8 mouse cellular contexts compared by ENCODE assay signal in the genomic region with DNA sequence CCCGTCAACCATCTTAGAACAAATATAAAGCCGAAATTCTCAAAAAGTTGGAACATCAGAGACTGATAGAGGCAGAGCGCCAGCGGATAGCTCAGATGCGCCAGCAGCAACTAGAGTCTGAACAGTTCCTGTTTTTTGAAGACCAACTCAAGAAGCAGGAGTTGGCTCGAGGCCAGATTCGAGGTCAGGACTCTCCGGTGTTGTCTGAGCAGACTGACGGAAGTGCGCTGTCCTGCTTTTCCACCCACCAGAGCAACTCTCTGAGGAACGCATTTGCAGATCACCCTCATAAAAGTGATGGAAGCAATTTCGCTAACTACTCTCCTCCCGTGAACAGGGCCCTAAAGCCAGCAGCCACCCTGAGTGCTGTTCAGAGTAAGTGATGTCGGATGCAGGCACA. TPM values are rescaled to one million over a fixed set of nuclear protein-coding genes. Genes with fewer than 3 reads are reported as not detected.
A peak's percentile ranks its signal among the peaks of the same experiment; 100 is the strongest.
DNase-seq lines count a peak whose midpoint lies in the region; ATAC-seq and TF ChIP-seq lines count a peak whose summit lies in the region.

No protein-coding gene starts in this region.

- no peaks in the 10 kb centered on the region for H3K9me3 ChIP-seq in limb, embryonic 14.5 days (ENCODE audit: control insufficient read depth, low read length)
- no peaks in the 10 kb centered on the region for H3K9me3 ChIP-seq in limb, embryonic 10.5 days (replicated peaks)
- H3K9me3 ChIP-seq in heart, postnatal 0 days (replicated peaks; ENCODE audit: control insufficient read depth, low read length) = no peaks in the 10 kb centered on the region
- no peaks in the 10 kb centered on the region for H3K9me3 ChIP-seq in intestine, postnatal 0 days (ENCODE audit: control insufficient read depth)

- TF ChIP-seq EP300 in heart, postnatal 0 days (IDR thresholded peaks at IDR 0.05; ENCODE audit: low read depth) = no peak

- 0 out of 2 replicates have a peak, but pooled peaks have one; percentile 23 for ATAC-seq in limb, embryonic 14.5 days (ENCODE audit: low FRiP score, low read depth)
- no peak for ATAC-seq in heart, postnatal 0 days (ENCODE audit: insufficient read depth, low read depth)
- ATAC-seq in intestine, postnatal 0 days = no peak

- WGBS in limb, embryonic 14.5 days = 53% methylated on average over 14 of the region's 14 CpGs
- 72% methylated on average over 14 of the region's 14 CpGs for WGBS in limb, embryonic 10.5 days
- 60% methylated on average over 14 of the region's 14 CpGs for WGBS in heart, postnatal 0 days
- 69% methylated on average over 14 of the region's 14 CpGs for WGBS in intestine, postnatal 0 days

- H3K27ac ChIP-seq in limb, embryonic 14.5 days (replicated peaks; ENCODE audit: low read depth, low read length) = no peak overlapping the region
- H3K27ac ChIP-seq in limb, embryonic 10.5 days = no peak overlapping the region
- no peak overlapping the region for H3K27ac ChIP-seq in heart, postnatal 0 days (ENCODE audit: low read depth)
- H3K27ac ChIP-seq in intestine, postnatal 0 days (ENCODE audit: low read depth, low read length) = no peak overlapping the region

- DNase-seq in limb, embryonic 14.5 days (ENCODE audit: low spot score) = peak; percentile 52
- DNase-seq in limb, embryonic 10.5 days (ENCODE audit: low spot score) = no peak
- peak; percentile 69 for DNase-seq in adrenal gland, postnatal 14 days
- no peak for DNase-seq in heart, postnatal 0 days (ENCODE audit: low spot score)
- peak; percentile 22 to 40 for DNase-seq in layer of hippocampus, postnatal 36 days
- peak; percentile 35 for DNase-seq in right cerebral cortex, adult 18-20 months
- DNase-seq in c-Kit-positive CD71-positive TER-119-positive erythroid progenitor cells, embryonic 14.5 days (ENCODE audit: low spot score) = no peak

- no peak for TF ChIP-seq POLR2A in limb, embryonic 14.5 days (IDR thresholded peaks at IDR 0.05; ENCODE audit: borderline replicate concordance, extremely low read depth, insufficient read depth, insufficient read length)

- no peak overlapping the region for H3K9ac ChIP-seq in limb, embryonic 14.5 days (ENCODE audit: low read depth, low read length, severe bottlenecking)
- H3K9ac ChIP-seq in heart, postnatal 0 days (replicated peaks; ENCODE audit: low read depth, low read length) = no peak overlapping the region
- H3K9ac ChIP-seq in intestine, postnatal 0 days (ENCODE audit: low read depth, low read length) = no peak overlapping the region

- no peak overlapping the region for H3K4me3 ChIP-seq in limb, embryonic 14.5 days (replicated peaks; ENCODE audit: low read length)
- H3K4me3 ChIP-seq in limb, embryonic 10.5 days = no peak overlapping the region
- no peak overlapping the region for H3K4me3 ChIP-seq in heart, postnatal 0 days (ENCODE audit: low read depth, low read length)
- H3K4me3 ChIP-seq in intestine, postnatal 0 days (ENCODE audit: low read depth, low read length) = no peak overlapping the region

- H3K4me1 ChIP-seq in limb, embryonic 14.5 days (ENCODE audit: control insufficient read depth, insufficient read depth, low read length) = no peaks in the 10 kb centered on the region
- H3K4me1 ChIP-seq in limb, embryonic 10.5 days = peaks cover 5% of the 10 kb centered on the region; the same call in 1 of the 2 replicates
- no peaks in the 10 kb centered on the region for H3K4me1 ChIP-seq in heart, postnatal 0 days (ENCODE audit: control insufficient read depth, insufficient read depth)
- no peaks in the 10 kb centered on the region for H3K4me1 ChIP-seq in intestine, postnatal 0 days (replicated peaks; ENCODE audit: control insufficient read depth, insufficient read depth, low read length)

- peaks cover 10% of the 10 kb centered on the region for H3K36me3 ChIP-seq in limb, embryonic 14.5 days (ENCODE audit: control insufficient read depth, insufficient read depth, low read length)
- H3K36me3 ChIP-seq in limb, embryonic 10.5 days = peaks cover 34% of the 10 kb centered on the region
- H3K36me3 ChIP-seq in heart, postnatal 0 days (replicated peaks; ENCODE audit: control insufficient read depth, insufficient read depth, low read length) = no peaks in the 10 kb centered on the region
- peaks cover 41% of the 10 kb centered on the region; the same call in 1 of the 2 replicates for H3K36me3 ChIP-seq in intestine, postnatal 0 days (ENCODE audit: control insufficient read depth, insufficient read depth)

- H3K27me3 ChIP-seq in limb, embryonic 14.5 days (ENCODE audit: control insufficient read depth, insufficient read depth, low read length) = no peaks in the 10 kb centered on the region
- no peaks in the 10 kb centered on the region for H3K27me3 ChIP-seq in limb, embryonic 10.5 days (ENCODE audit: low read depth, poor library complexity, severe bottlenecking)
- H3K27me3 ChIP-seq in heart, postnatal 0 days (ENCODE audit: control insufficient read depth, insufficient read depth, low read length) = no peaks in the 10 kb centered on the region
- no peaks in the 10 kb centered on the region for H3K27me3 ChIP-seq in intestine, postnatal 0 days (replicated peaks; ENCODE audit: control insufficient read depth, insufficient read depth, low read length)

- H3K4me2 ChIP-seq in limb, embryonic 14.5 days (replicated peaks; ENCODE audit: low read depth, low read length, severe bottlenecking) = no peak overlapping the region
- 0 out of 2 replicates have a peak overlapping the region, but pooled peaks have one; percentile 2 for H3K4me2 ChIP-seq in heart, postnatal 0 days (ENCODE audit: low read depth, low read length)
- H3K4me2 ChIP-seq in intestine, postnatal 0 days (replicated peaks; ENCODE audit: low read depth) = no peak overlapping the region

- no peak for TF ChIP-seq CTCF in heart, postnatal 0 days (IDR thresholded peaks at IDR 0.05; ENCODE audit: low read depth)
- TF ChIP-seq CTCF in intestine, postnatal 0 days (IDR thresholded peaks at IDR 0.05; ENCODE audit: low read depth) = no peak

RNA-seq across cellular contexts. Expression of gene Acta2, which starts 21.4 kb away (rescaled TPM):
- polyA plus RNA-seq in limb, embryonic 14.5 days (2012; rRNA removed) = 289 and 290 TPM in 2 replicates
- 241 and 313 TPM in 2 replicates for polyA plus RNA-seq in limb, embryonic 14.5 days (2014; fragmentation: Nextera tagmentation; extraction: Ambion mirVana)
- polyA plus RNA-seq in limb, embryonic 10.5 days (2016; fragmentation: Nextera tagmentation; extraction: Ambion mirVana) = 12.0 and 19.9 TPM in 2 replicates
- total RNA-seq in adrenal gland, postnatal 14 days (2021) = 36.5 and 95.6 TPM in 2 replicates
- 921 and 1,307 TPM in 2 replicates for total RNA-seq in heart, postnatal 0 days (2014; rRNA removed; ENCODE audit: low replicate concordance)
- polyA plus RNA-seq in heart, postnatal 0 days (2015; fragmentation: Nextera tagmentation; extraction: Ambion mirVana) = 1,041 and 1,327 TPM in 2 replicates
- total RNA-seq in layer of hippocampus, postnatal 36 days (2021) = 10 to 100 TPM; 13.7 to 16.7 TPM
- 1,651 and 1,727 TPM in 2 replicates for polyA plus RNA-seq in intestine, postnatal 0 days (2015; fragmentation: Nextera tagmentation; extraction: Ambion mirVana)

RNA-seq across cellular contexts. Expression of gene Stambpl1, which starts 41.9 kb away (rescaled TPM):
- polyA plus RNA-seq in limb, embryonic 14.5 days (2012; rRNA removed) = 8.6 and 9.0 TPM in 2 replicates
- 14.8 and 16.6 TPM in 2 replicates for polyA plus RNA-seq in limb, embryonic 14.5 days (2014; fragmentation: Nextera tagmentation; extraction: Ambion mirVana)
- polyA plus RNA-seq in limb, embryonic 10.5 days (2016; fragmentation: Nextera tagmentation; extraction: Ambion mirVana) = 13.8 and 15.7 TPM in 2 replicates
- total RNA-seq in adrenal gland, postnatal 14 days (2021) = 5.6 and 8.0 TPM in 2 replicates
- 9.4 and 9.9 TPM in 2 replicates for total RNA-seq in heart, postnatal 0 days (2014; rRNA removed; ENCODE audit: low replicate concordance)
- polyA plus RNA-seq in heart, postnatal 0 days (2015; fragmentation: Nextera tagmentation; extraction: Ambion mirVana) = 7.2 and 7.4 TPM in 2 replicates
- total RNA-seq in layer of hippocampus, postnatal 36 days (2021) = 10 to 100 TPM; 20.4 to 20.8 TPM
- polyA plus RNA-seq in intestine, postnatal 0 days (2015; fragmentation: Nextera tagmentation; extraction: Ambion mirVana) = 14.8 and 16.8 TPM in 2 replicates

RNA-seq across cellular contexts. Expression of gene Fas, which starts 56.5 kb away (rescaled TPM):
- 1.3 and 1.7 TPM in 2 replicates for polyA plus RNA-seq in limb, embryonic 14.5 days (2012; rRNA removed)
- 4.2 and 6.1 TPM in 2 replicates for polyA plus RNA-seq in limb, embryonic 14.5 days (2014; fragmentation: Nextera tagmentation; extraction: Ambion mirVana)
- polyA plus RNA-seq in limb, embryonic 10.5 days (2016; fragmentation: Nextera tagmentation; extraction: Ambion mirVana) = 0.53 and 0.94 TPM in 2 replicates
- total RNA-seq in adrenal gland, postnatal 14 days (2021) = 11.3 and 12.2 TPM in 2 replicates
- total RNA-seq in heart, postnatal 0 days (2014; rRNA removed; ENCODE audit: low replicate concordance) = 1.1 and 3.2 TPM in 2 replicates
- polyA plus RNA-seq in heart, postnatal 0 days (2015; fragmentation: Nextera tagmentation; extraction: Ambion mirVana) = 5.6 and 7.1 TPM in 2 replicates
- total RNA-seq in layer of hippocampus, postnatal 36 days (2021) = 1 to 10 TPM; 1.6 to 3.5 TPM
- polyA plus RNA-seq in intestine, postnatal 0 days (2015; fragmentation: Nextera tagmentation; extraction: Ambion mirVana) = 14.2 and 15.6 TPM in 2 replicates

Comparison
In these comparisons a context has a peak if more than half of its experiments do, and no peak if none do; other contexts are left out.
1. DNase-seq: peak in limb, embryonic 14.5 days (single experiment), adrenal gland, postnatal 14 days (single experiment), layer of hippocampus, postnatal 36 days (2 of 2) and right cerebral cortex, adult 18-20 months (single experiment); none in limb, embryonic 10.5 days (single experiment), heart, postnatal 0 days (single experiment) and c-Kit-positive CD71-positive TER-119-positive erythroid progenitor cells, embryonic 14.5 days (single experiment).
2. RNA of gene Acta2, which starts 21.4 kb away (polyA plus RNA-seq): 1,651 to 1,727 TPM in intestine, postnatal 0 days, 1,041 to 1,327 TPM in heart, postnatal 0 days and 241 to 313 TPM in limb, embryonic 14.5 days; 12.0 to 19.9 TPM in limb, embryonic 10.5 days; every median in the first group is over 10 times any median in the second.